Mouse (Mus musculus): Measurements from ENCODE around the gene Nat14.

GRCm38 (mm10) chr7:4928323-4928722 is 6.5 kb downstream of the Nat14 start:
- TF ChIP-seq POLR2A (IDR thresholded peaks at IDR 0.05; ENCODE audit: control insufficient read depth, extremely low read depth, insufficient read depth, low read length, poor library complexity) (no peak), CTCF (IDR thresholded peaks at IDR 0.05; ENCODE audit: borderline replicate concordance, control insufficient read depth, extremely low read depth, insufficient read depth, low read length, poor library complexity) (no peak)

All from thymus, adult 2 months (tissue).